Mouse (Mus musculus): ENCODE data around the gene Timd2. TPM values are rescaled to one million over a fixed set of nuclear protein-coding genes. Genes with fewer than 3 reads are reported as not detected.
A peak's percentile ranks its signal among the peaks of the same experiment; 100 is the strongest.
"Not testable (repeated sequence)": the region's sequence is repeated elsewhere in the genome, so short reads cannot be mapped to it uniquely, and the experiment has no call there.

The Timd2 gene
- total RNA-seq, 2 experiments from 2014 or later: not detected

GRCm38 (mm10) chr11:46682842-46683241 is 24.0 kb downstream of the Timd2 start:
- DNase-seq (ENCODE audit: extremely low spot score in 1 of 2, low spot score in 2 of 2): no peak
- intact Hi-C loops (cut with DNase I): no loop called here

GRCm38 (mm10) chr11:46667938-46668337 is 38.9 kb downstream of the Timd2 start:
- intact Hi-C loops (cut with DNase I): no loop called here
- no peak for DNase-seq (ENCODE audit: extremely low spot score in 1 of 2, low spot score in 2 of 2)

- intact Hi-C loops (cut with DNase I): no loop called here
- DNase-seq (ENCODE audit: extremely low spot score in 1 of 2, low spot score in 2 of 2): no peak
These were observed 39.8 kb downstream of the Timd2 start for GRCm38 (mm10) chr11:46667105-46667504.

GRCm38 (mm10) chr11:46665599-46666522 is 41.0 kb downstream of the Timd2 start:
- DNase-seq (ENCODE audit: extremely low spot score in 1 of 2, low spot score in 2 of 2): peak in 1 of 2 experiments; percentile 23
- intact Hi-C loops (cut with DNase I): no loop called here

GRCm38 (mm10) chr11:46663215-46663614 is 43.6 kb downstream of the Timd2 start:
- no peak for DNase-seq (ENCODE audit: extremely low spot score in 1 of 2, low spot score in 2 of 2)
- intact Hi-C loops (cut with DNase I): no loop called here

GRCm38 (mm10) chr11:46652476-46652875 is 54.4 kb downstream of the Timd2 start:
- no peak for DNase-seq (ENCODE audit: extremely low spot score in 1 of 2, low spot score in 2 of 2)
- intact Hi-C loops (cut with DNase I): no loop called here

- intact Hi-C loops (cut with DNase I): loop anchor here (1.0 kb wide), 1 partner anchor 20 kb away; the partner anchor contains the start of gene Dppa1
- not testable (repeated sequence) for DNase-seq (ENCODE audit: extremely low spot score in 1 of 2, low spot score in 2 of 2)
These were observed 57.2 kb downstream of the Timd2 start for GRCm38 (mm10) chr11:46649655-46650054.

- no peak for DNase-seq (ENCODE audit: extremely low spot score in 1 of 2, low spot score in 2 of 2)
- intact Hi-C loops (cut with DNase I): no loop called here
These were observed 62.0 kb downstream of the Timd2 start for GRCm38 (mm10) chr11:46644824-46645223.

- intact Hi-C loops (cut with DNase I): loop anchor here (10.0 kb wide), 1 partner anchor 192 kb away; no protein-coding TSS in a partner anchor
- DNase-seq (ENCODE audit: extremely low spot score in 1 of 2, low spot score in 2 of 2): no peak
These were observed 70.3 kb downstream of the Timd2 start for GRCm38 (mm10) chr11:46636568-46636967.

- DNase-seq (ENCODE audit: extremely low spot score in 1 of 2, low spot score in 2 of 2): not testable (repeated sequence)
- intact Hi-C loops (cut with DNase I): loop anchor here (10.0 kb wide), 1 partner anchor 191 kb away; no protein-coding TSS in a partner anchor
These were observed 71.3 kb downstream of the Timd2 start for GRCm38 (mm10) chr11:46635516-46635915.

- peak in 1 of 2 experiments; percentile 52 for DNase-seq (ENCODE audit: extremely low spot score in 1 of 2, low spot score in 2 of 2)
- intact Hi-C loops (cut with DNase I): loop anchor here (10.0 kb wide), 1 partner anchor 187 kb away; no protein-coding TSS in a partner anchor
These were observed 75.2 kb downstream of the Timd2 start for GRCm38 (mm10) chr11:46631635-46632034.

- intact Hi-C loops (cut with DNase I): loop anchor here (1.0 kb wide), 1 partner anchor 20 kb away; no protein-coding TSS in a partner anchor
- DNase-seq (ENCODE audit: extremely low spot score in 1 of 2, low spot score in 2 of 2): no peak
These were observed 77.6 kb downstream of the Timd2 start, which contains the start of gene Dppa1 for GRCm38 (mm10) chr11:46629211-46629795. Dppa1 (minus strand) TSS chr11:46629261.

- intact Hi-C loops (cut with DNase I): no loop called here
- no peak for DNase-seq (ENCODE audit: extremely low spot score in 1 of 2, low spot score in 2 of 2)
These were observed 86.3 kb downstream of the Timd2 start for GRCm38 (mm10) chr11:46620414-46621168.

- peak in 1 of 2 experiments; percentile 14 for DNase-seq (ENCODE audit: extremely low spot score in 1 of 2, low spot score in 2 of 2)
- intact Hi-C loops (cut with DNase I): no loop called here
These were observed 86.9 kb downstream of the Timd2 start for GRCm38 (mm10) chr11:46619929-46620328.

Other genes with a start within 250 kb of the Timd2 start
- gene Gm12169, start 182.8 kb downstream of the Timd2 start, total RNA-seq (2021): not detected
- gene BC053393, start 135.5 kb downstream of the Timd2 start, total RNA-seq (2021): under 1 TPM; 0.17 to 0.28 TPM
- not detected for gene Dppa1, start 77.8 kb downstream of the Timd2 start, total RNA-seq (2021)
- not detected for gene Havcr1, start 28.0 kb upstream of the Timd2 start, total RNA-seq (2021)
- not detected for gene Timd4, start 103.7 kb upstream of the Timd2 start, total RNA-seq (2021)

Data from left cerebral cortex, postnatal 10 days (tissue).